Mouse (Mus musculus): ENCODE data around the gene Zc4h2.

Gene Zc4h2

DNA sequence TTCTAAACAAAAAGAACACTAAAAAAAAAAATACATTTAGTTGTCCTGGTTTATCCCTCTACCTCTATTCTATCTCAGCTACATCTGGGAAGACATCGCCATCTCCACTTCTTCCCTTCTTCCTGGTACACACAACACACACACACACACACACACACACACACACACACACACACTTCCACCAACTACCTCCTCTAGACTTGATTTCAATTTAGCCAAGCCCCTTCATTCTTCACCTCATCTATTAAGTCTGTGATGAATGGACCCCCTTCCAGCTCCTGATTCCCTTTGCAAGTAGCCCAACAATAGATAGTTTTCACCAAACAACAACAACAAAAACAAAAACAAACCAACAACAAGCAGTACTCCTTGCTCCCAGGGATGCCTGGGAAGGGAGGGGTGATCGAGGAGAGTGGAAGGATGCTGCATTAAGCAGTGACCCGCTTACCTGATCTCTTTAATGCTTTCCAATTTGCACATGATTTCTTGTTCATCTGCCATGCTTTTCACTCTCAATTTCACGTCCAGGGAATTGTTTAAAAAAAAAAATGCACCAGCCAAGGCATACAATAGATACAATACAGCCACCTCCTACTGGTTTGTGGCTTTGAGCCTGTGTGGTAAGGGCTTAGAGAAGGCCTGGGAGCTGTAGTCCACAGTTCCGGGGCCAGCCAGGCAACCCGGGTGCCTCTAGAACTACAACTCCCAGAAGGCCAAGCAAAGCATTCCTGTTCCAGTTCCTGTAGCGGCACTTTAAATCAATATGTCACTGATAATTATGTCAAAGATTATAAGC is at the start of gene Zc4h2:
Gene Zc4h2, minus strand, starts transcription at position 706 of the 796 bp plus-strand sequence.
- no peak for TF ChIP-seq GATA4 (IDR thresholded peaks at IDR 0.05; ENCODE audit: insufficient replicate concordance, low read length)

DNA sequence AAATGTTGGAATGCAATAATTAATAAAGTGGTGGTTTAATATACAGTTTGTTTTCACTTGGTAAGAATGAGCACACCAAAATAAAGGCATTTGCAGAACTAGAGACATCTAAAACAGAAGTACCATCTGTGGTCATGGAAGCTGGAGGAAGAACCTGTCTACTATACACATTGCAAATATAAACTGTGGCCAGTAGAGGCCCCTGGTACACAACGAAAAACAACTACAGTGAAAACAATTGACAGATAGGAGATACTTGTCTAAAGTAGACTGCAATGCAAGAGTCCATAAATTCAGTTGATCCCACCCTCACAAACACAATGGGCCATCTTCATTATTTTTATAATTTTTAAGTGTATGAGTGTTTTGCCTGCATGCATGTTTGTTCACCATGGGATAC is 28.8 kb upstream of the Zc4h2 start:
- TF ChIP-seq GATA4 (IDR thresholded peaks at IDR 0.05; ENCODE audit: insufficient replicate concordance, low read length), result no peak

DNA sequence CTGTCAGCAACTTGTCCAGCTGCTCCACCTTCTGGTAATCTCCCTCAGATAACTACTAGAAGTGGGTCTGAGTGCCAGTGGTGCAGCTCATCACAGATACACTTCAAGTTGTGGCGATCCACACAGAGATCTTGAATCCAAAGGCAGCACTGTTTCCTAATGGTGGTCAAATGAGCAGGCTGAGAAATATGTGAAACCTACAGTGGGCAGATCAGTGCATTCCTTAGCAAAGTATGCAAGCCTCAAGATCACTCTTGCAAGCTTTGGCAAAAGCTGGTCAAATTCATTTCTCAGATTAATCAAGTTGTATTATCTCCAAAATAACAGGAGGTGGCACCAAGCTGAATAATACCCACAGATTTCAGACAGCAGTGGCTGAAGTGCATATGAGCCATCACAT is 23.9 kb upstream of the Zc4h2 start:
- no peak for TF ChIP-seq GATA4 (IDR thresholded peaks at IDR 0.05; ENCODE audit: insufficient replicate concordance, low read length)

DNA sequence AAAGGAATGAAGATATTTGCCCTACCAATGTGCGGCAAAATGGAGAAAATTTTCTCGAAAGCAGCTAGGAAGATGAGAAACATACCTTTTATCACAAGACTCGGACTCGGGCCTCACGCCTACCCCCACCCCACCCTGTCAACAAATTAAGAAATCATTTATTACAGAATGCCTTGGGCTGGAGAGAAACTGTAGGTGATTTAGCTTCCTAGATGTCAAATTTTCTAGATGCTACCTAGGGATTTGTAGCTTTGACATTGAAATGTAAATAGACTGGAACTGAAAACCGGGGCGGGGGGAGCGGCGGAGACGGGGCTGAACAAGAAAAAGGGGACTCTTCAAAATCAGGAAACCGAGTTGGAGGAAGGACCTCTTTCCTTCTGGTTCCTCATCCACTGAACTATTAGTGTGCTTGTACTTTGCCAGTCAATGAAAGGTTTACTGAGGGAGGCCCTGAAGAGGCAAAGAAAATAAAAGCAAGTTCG is 333 bp upstream of the Zc4h2 start:
- no peak for TF ChIP-seq GATA4 (IDR thresholded peaks at IDR 0.05; ENCODE audit: insufficient replicate concordance, low read length)

DNA sequence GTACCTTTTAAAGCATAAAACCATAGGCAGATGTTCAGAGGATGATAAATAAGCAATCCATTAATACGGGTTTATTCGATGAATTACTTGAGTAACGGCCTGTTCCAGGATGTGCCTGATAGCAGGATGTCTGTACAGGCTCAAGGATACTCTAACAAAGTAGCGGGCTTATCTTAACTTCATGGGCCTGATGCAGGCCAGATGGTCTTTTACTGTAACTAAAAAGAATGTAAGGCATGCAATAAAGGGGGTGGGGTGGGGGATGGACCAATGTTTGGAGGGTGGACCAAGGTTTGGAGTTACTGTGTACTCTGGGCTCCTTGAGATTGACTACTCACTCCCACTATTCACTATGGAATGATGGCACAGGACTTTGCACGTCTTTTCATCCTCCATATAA is 57.7 kb downstream of the Zc4h2 start:
- TF ChIP-seq GATA4 (IDR thresholded peaks at IDR 0.05; ENCODE audit: insufficient replicate concordance, low read length), result no peak

Data from liver, adult (tissue).